Mouse (Mus musculus) forebrain, embryonic 14.5 days (tissue): ENCODE results near the gene 4930442H23Rik. TPM values are rescaled to one million over a fixed set of nuclear protein-coding genes. Genes with fewer than 3 reads are reported as not detected.
A peak's percentile ranks its signal among the peaks of the same experiment; 100 is the strongest.
"Not testable (repeated sequence)": the region's sequence is repeated elsewhere in the genome, so short reads cannot be mapped to it uniquely, and the experiment has no call there.

ENCODE experiments used
- ATAC-seq: fragments of 200-750 bp; cut with Nextera tagmentation; 2 replicates; pipeline ENCODE4 v1.8.0; 2017; ENCODE audit warnings: mild to moderate bottlenecking, moderate library complexity
- DNase-seq: peaks from one replicate; pipeline ENCODE4 v3.0.0-alpha.2; 2015; ENCODE audit warnings: low spot score
- H3K27ac ChIP-seq: fragments of 300-500 bp; sonication (generic); 2 replicates; pipeline ENCODE4 v1.5.1; 2014; ENCODE audit warnings: low read depth, mild to moderate bottlenecking, control low read depth, low read length, moderate library complexity
- H3K27me3 ChIP-seq: fragments of 300-500 bp; sonication (generic); replicated peaks from 2 replicates; pipeline ENCODE4 v1.6.1; 2014; ENCODE audit warnings: low read length, control low read depth, mixed read lengths; ENCODE audit not compliant: control insufficient read depth, insufficient read depth
- H3K36me3 ChIP-seq: fragments of 300-500 bp; sonication (generic); 2 replicates; pipeline ENCODE4 v1.6.1; 2014; ENCODE audit warnings: low read length, control low read depth; ENCODE audit not compliant: control insufficient read depth, insufficient read depth
- H3K4me1 ChIP-seq: fragments of 300-500 bp; sonication (generic); 2 replicates; pipeline ENCODE4 v1.6.1; 2014; ENCODE audit warnings: antibody characterized with exemption, low read length, control low read depth; ENCODE audit not compliant: control insufficient read depth, insufficient read depth
- H3K4me2 ChIP-seq: fragments of 300-500 bp; sonication (generic); 2 replicates; pipeline ENCODE4 v1.6.1; 2014; ENCODE audit warnings: mild to moderate bottlenecking, control low read depth, low read length
- H3K4me3 ChIP-seq: fragments of 300-500 bp; sonication (generic); 2 replicates; pipeline ENCODE4 v1.5.1; 2014; ENCODE audit warnings: low read depth, low read length, control low read depth
- H3K9ac ChIP-seq: fragments of 300-500 bp; sonication (generic); 2 replicates; pipeline ENCODE4 v1.6.1; 2014; ENCODE audit warnings: mild to moderate bottlenecking, low read length, control low read depth, moderate library complexity
- H3K9me3 ChIP-seq: fragments of 300-500 bp; sonication (generic); replicated peaks from 2 replicates; pipeline ENCODE4 v1.6.1; 2016; ENCODE audit warnings: low read length, control low read depth, mixed read lengths; ENCODE audit not compliant: control insufficient read depth
- WGBS: fragments of 180-500 bp; shearing (Covaris S2); extraction: QIAGEN DNeasy Blood & Tissue Kit; methylation state at CpG from one replicate; pipeline ENCODE4 v1.1.7; 2014; 5-methylcytosine and 5-hydroxymethylcytosine counted together
- polyA plus RNA-seq: library from polyadenylated mRNA; unstranded; fragments of >200 nt; fragmentation: Nextera tagmentation; extraction: Ambion mirVana; gene quantifications from 2 replicates; pipeline ENCODE4 v1.2.1, GENCODE M21; 2014

The 4930442H23Rik gene
- polyA plus RNA-seq, 1 experiment from 2014 or later: not detected

- peaks cover 70% of the 10 kb centered on the region for H3K36me3 ChIP-seq
- H3K4me3 ChIP-seq: no peak overlapping the region
- ATAC-seq (0 out of 2 replicates have a peak, but pooled peaks have one; percentile 23), DNase-seq (peak; percentile 49)
- H3K27ac ChIP-seq: no peak overlapping the region
- no peak overlapping the region for H3K9ac ChIP-seq
- 41% methylated on average over 7 of the region's 7 CpGs for WGBS
- H3K4me1 ChIP-seq: no peaks in the 10 kb centered on the region
- H3K9me3 ChIP-seq: no peaks in the 10 kb centered on the region
- H3K27me3 ChIP-seq: no peaks in the 10 kb centered on the region
- H3K4me2 ChIP-seq: no peak overlapping the region
Observed at GRCm38 (mm10) chr10:81217964-81218363, 34.3 kb upstream of the 4930442H23Rik start.

DNA sequence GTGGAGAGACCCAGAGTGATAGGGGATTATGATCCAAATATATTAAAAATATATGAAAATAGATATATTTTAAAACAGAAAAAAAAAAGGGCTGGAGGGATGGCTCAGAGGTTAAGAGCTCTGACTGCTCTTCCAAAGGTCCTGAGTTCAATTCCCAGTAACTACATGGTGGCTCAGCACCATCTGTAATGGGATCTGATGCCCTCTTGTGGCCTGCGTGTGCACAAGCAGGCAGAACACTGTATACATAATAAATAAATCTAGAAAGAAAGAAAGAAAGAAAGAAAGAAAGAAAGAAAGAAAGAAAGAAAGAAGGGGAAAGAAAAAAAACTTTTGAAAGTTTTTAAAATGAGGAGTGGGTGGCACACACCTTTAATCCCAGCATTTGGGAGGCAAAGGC, 33.6 kb upstream of the 4930442H23Rik start:
- not testable (repeated sequence) for H3K4me3 ChIP-seq, ATAC-seq, H3K9me3 ChIP-seq, H3K4me1 ChIP-seq, H3K9ac ChIP-seq, H3K4me2 ChIP-seq, H3K27ac ChIP-seq, H3K27me3 ChIP-seq
- peak; percentile 25 for DNase-seq
- 15% methylated on average over 1 of the region's 1 CpGs for WGBS
- H3K36me3 ChIP-seq: peaks cover 71% of the 10 kb centered on the region

DNA sequence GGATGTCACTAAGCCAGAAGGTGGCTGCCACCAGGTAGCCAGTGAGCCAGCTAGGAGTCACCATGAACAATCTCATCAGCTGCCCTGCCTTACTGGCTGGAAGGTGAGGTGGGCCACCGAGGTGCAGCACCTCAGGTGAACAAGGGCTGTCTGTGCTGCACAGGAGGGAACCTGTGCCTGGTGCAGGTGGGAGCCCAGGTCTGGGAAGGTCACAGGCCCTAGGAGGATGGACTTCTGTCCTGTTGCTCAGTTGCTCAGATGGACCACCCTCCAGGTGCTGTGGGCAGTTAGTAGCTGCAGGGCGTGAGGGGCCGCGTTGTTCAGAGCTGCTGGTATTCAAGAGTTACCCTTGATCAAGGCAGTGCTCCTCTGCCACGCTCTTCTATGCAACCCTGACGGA, 33.2 kb upstream of the 4930442H23Rik start:
- H3K4me1 ChIP-seq: no peaks in the 10 kb centered on the region
- no peak for ATAC-seq
- no peaks in the 10 kb centered on the region for H3K9me3 ChIP-seq
- no peak overlapping the region for H3K4me3 ChIP-seq
- H3K27me3 ChIP-seq: no peaks in the 10 kb centered on the region
- H3K36me3 ChIP-seq: peaks cover 74% of the 10 kb centered on the region
- WGBS: 87% methylated on average over 6 of the region's 6 CpGs
- H3K4me2 ChIP-seq: no peak overlapping the region
- H3K9ac ChIP-seq: no peak overlapping the region
- no peak overlapping the region for H3K27ac ChIP-seq
- no peak for DNase-seq

DNA sequence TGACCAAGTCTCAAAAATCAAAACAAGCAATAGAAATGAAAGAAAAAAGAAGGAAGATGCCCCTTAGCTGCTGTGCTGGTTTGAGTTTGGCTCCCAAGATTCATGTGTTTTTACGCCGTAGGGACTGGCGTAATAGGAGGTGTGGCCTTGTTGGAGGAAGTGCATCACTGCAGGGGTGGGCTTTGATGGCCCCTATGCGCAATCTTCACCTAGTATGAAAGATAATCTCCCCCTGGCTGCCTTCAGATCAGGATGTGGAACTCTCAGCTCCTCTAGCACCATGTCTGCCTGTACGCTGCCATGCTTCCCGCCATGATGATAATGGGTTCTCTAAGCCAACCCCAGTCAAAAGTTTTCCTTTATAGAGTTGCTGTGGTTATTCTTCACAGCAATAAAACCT, 32.6 kb upstream of the 4930442H23Rik start:
- Histone ChIP-seq H3K4me1 (no peaks in the 10 kb centered on the region), H3K4me2 (no peak overlapping the region), H3K27me3 (no peaks in the 10 kb centered on the region), H3K4me3 (no peak overlapping the region), H3K9me3 (no peaks in the 10 kb centered on the region), H3K36me3 (peaks cover 74% of the 10 kb centered on the region), H3K27ac (no peak overlapping the region), H3K9ac (no peak overlapping the region)
- WGBS: 95% methylated on average over 6 of the region's 6 CpGs
- no peak for DNase-seq
- no peak for ATAC-seq

DNA sequence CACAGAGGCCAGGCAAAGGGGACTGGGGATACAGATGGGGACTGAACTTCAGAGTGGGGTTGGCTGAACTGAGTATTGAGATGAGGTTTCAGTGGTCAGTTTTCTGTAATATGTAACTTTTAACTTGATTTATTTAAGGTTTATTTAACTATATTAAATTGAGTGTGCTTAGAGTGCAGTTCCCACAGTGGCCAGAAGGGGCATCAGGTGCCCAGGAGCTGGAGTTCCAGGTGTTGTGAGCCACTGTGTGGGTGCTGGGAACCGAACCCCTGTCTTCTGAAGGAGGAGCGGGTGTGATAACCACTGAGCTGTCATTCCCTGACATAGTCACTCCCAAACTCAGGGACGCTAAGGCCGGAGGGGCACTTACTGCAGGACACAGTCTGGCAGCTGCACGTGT, 26.5 kb upstream of the 4930442H23Rik start:
- ATAC-seq (no peak), DNase-seq (no peak)
- 98% methylated on average over 5 of the region's 5 CpGs for WGBS
- no peaks in the 10 kb centered on the region for H3K4me1 ChIP-seq
- peaks cover 84% of the 10 kb centered on the region for H3K36me3 ChIP-seq
- no peak overlapping the region for H3K4me2 ChIP-seq
- H3K9ac ChIP-seq: no peak overlapping the region
- H3K9me3 ChIP-seq: no peaks in the 10 kb centered on the region
- H3K27me3 ChIP-seq: no peaks in the 10 kb centered on the region
- no peak overlapping the region for H3K4me3 ChIP-seq
- no peak overlapping the region for H3K27ac ChIP-seq

GRCm38 (mm10) chr10:81204137-81204536, 20.5 kb upstream of the 4930442H23Rik start:
- Histone ChIP-seq H3K27me3 (no peaks in the 10 kb centered on the region), H3K36me3 (peaks cover 37% of the 10 kb centered on the region), H3K27ac (no peak overlapping the region), H3K4me2 (no peak overlapping the region), H3K9ac (no peak overlapping the region), H3K4me1 (no peaks in the 10 kb centered on the region), H3K9me3 (no peaks in the 10 kb centered on the region), H3K4me3 (no peak overlapping the region)
- DNase-seq: no peak
- ATAC-seq: no peak; the same call in 1 of the 2 replicates
- WGBS: 65% methylated on average over 4 of the region's 4 CpGs

DNA sequence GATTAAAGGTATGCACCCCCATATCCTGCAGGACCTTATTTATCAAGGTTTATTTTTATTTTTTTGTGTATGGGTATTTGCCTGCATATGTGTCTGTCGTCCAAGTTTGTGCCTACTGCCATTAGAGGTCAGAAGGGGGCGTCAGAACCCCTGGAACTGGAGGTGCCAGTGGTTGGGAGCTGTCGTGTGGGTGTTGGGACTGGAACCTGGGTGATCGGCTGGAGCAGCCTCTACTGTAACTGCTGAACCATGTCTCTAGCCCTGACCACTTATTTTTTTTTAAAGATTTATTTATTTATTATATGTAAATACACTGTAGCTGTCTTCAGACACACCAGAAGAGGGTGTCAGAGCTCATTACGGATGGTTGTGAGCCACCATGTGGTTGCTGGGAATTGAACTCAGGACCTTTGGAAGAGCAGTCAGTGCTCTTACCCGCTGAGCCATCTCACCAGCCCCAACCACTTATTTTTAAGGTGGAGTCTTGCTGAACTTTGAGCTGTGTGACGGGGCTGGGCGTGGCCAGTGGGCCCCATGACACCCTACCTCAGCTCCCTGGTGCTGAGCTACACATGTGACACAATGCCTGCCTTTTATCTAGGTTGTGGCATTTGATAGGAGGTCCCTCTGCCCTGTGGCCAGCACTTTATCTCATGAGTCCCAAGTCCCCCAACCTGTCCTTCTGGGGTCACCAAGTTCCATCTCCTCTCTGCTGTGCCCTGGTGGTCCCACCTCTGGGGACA, 19.5 kb upstream of the 4930442H23Rik start:
- no peak overlapping the region for H3K4me2 ChIP-seq
- H3K4me3 ChIP-seq: no peak overlapping the region
- DNase-seq (no peak), ATAC-seq (no peak)
- 71% methylated on average over 8 of the region's 8 CpGs for WGBS
- no peaks in the 10 kb centered on the region for H3K27me3 ChIP-seq
- H3K27ac ChIP-seq: no peak overlapping the region
- H3K9me3 ChIP-seq: no peaks in the 10 kb centered on the region
- H3K36me3 ChIP-seq: peaks cover 29% of the 10 kb centered on the region
- H3K9ac ChIP-seq: no peak overlapping the region
- H3K4me1 ChIP-seq: no peaks in the 10 kb centered on the region

- ATAC-seq (no peak), DNase-seq (no peak)
- Histone ChIP-seq H3K27ac (no peak within 1 kb of the TSS), H3K9ac (no peak within 1 kb of the TSS), H3K9me3 (no peaks in the 10 kb centered on the region), H3K27me3 (0 out of 2 replicates have a peak, but pooled peaks cover 1% of the 10 kb centered on the region), H3K4me2 (no peak within 1 kb of the TSS), H3K4me3 (no peak within 1 kb of the TSS), H3K36me3 (peaks cover 23% of the 10 kb centered on the region), H3K4me1 (no peaks in the 10 kb centered on the region)
- WGBS: 57% methylated on average over 13 of the region's 13 CpGs
Observed at GRCm38 (mm10) chr10:81201807-81202758, 18.4 kb upstream of the 4930442H23Rik start, which contains the start of gene Nmrk2. TSS of gene Nmrk2 (minus strand) at chr10:81202051.
